Mouse (Mus musculus) CH12.LX (cell line): ENCODE data around the gene Evpl. TPM values are rescaled to one million over a fixed set of nuclear protein-coding genes. Genes with fewer than 3 reads are reported as not detected.

Experiments
- DNase-seq: peaks from one replicate; pipeline ENCODE4 v3.0.0-alpha.2; 2013; ENCODE audit errors: extremely low read depth
- H3K27ac ChIP-seq: 2 replicates; pipeline ENCODE4 v1.5.1; 2012; ENCODE audit warnings: low read depth, mild to moderate bottlenecking, control low read depth, moderate library complexity; ENCODE audit not compliant: insufficient read depth
- H3K27me3 ChIP-seq: replicated peaks from 2 replicates; pipeline ENCODE3; 2012; ENCODE audit warnings: inconsistent platforms
- H3K36me3 ChIP-seq, 2 experiments: replicated peaks in 1 of 2; 2 replicates each; pipeline versions ENCODE3 to v1.6.1; 2012; ENCODE audit warnings: inconsistent platforms in 1 of 2, low read length in 1 of 2, mild to moderate bottlenecking in 1 of 2, mixed read lengths in 1 of 2, moderate library complexity in 1 of 2; ENCODE audit not compliant: control insufficient read depth in 1 of 2, insufficient read depth in 1 of 2
- H3K4me1 ChIP-seq, 2 experiments: 2 replicates each; pipeline ENCODE4 v1.6.1; 2012; ENCODE audit warnings: inconsistent platforms in 1 of 2, moderate library complexity in 1 of 2; ENCODE audit not compliant: insufficient read depth in 2 of 2, control insufficient read depth in 1 of 2
- H3K4me2 ChIP-seq: 2 replicates; pipeline ENCODE4 v1.6.1; 2012; ENCODE audit warnings: low read depth, mild to moderate bottlenecking, control low read depth; ENCODE audit not compliant: poor library complexity, insufficient read depth, severe bottlenecking
- H3K4me3 ChIP-seq, 3 experiments: fragments of 150-350 bp in 1 of 3; sonication (generic) in 1 of 3; replicated peaks in 1 of 3; 2 replicates each; pipeline versions ENCODE3 to v1.5.1; 2011 to 2012; ENCODE audit warnings: low read depth in 2 of 3, low read length in 2 of 3, mild to moderate bottlenecking in 2 of 3, moderate library complexity in 2 of 3, control low read depth in 1 of 3, improper control_type of control experiment in 1 of 3, inconsistent platforms in 1 of 3, mixed read lengths in 1 of 3; ENCODE audit not compliant: poor library complexity in 1 of 3
- H3K79me2 ChIP-seq: replicated peaks from 2 replicates; pipeline ENCODE4 v1.6.1; 2012; ENCODE audit warnings: mild to moderate bottlenecking, moderate library complexity; ENCODE audit not compliant: control insufficient read depth, poor library complexity, insufficient read depth, severe bottlenecking; ENCODE audit errors: extremely low read depth
- H3K9ac ChIP-seq: 2 replicates; pipeline ENCODE4 v1.6.1; 2012; ENCODE audit warnings: low read depth, mild to moderate bottlenecking, control low read depth, moderate library complexity; ENCODE audit not compliant: insufficient read depth
- H3K9me3 ChIP-seq: replicated peaks from 2 replicates; pipeline ENCODE3; 2012; ENCODE audit warnings: low read length, inconsistent platforms, mixed read lengths
- BHLHE40 ChIP-seq: IDR thresholded peaks from 2 replicates; pipeline ENCODE4 v1.6.1; 2011; ENCODE audit warnings: mild to moderate bottlenecking, low read depth, low read length, improper control_type of control experiment
- CHD2 ChIP-seq: IDR thresholded peaks from 2 replicates; pipeline ENCODE4 v1.6.1; 2011; ENCODE audit warnings: low read length, improper control_type of control experiment
- CTCF ChIP-seq, 2 experiments: IDR thresholded peaks in 1 of 2; conservative IDR thresholded peaks in 1 of 2; 2 replicates each; pipeline ENCODE4 v1.5.1; 2011 to 2012; ENCODE audit warnings: low read depth in 2 of 2, low read length in 2 of 2, improper control_type of control experiment in 1 of 2, inconsistent platforms in 1 of 2, mild to moderate bottlenecking in 1 of 2, moderate library complexity in 1 of 2
- EP300 ChIP-seq: IDR thresholded peaks from 2 replicates; pipeline ENCODE4 v1.6.1; 2011; ENCODE audit warnings: low read length, improper control_type of control experiment
- GABPA ChIP-seq: IDR thresholded peaks from 2 replicates; pipeline ENCODE4 v1.6.1; 2012; ENCODE audit warnings: low read depth, low read length, improper control_type of control experiment, inconsistent platforms; ENCODE audit not compliant: insufficient replicate concordance
- JUND ChIP-seq: conservative IDR thresholded peaks from 2 replicates; pipeline ENCODE4 v1.6.1; 2011; ENCODE audit warnings: low read depth, low read length, improper control_type of control experiment
- MAFK ChIP-seq: IDR thresholded peaks from 2 replicates; pipeline ENCODE4 v1.6.1; 2011; ENCODE audit warnings: low read length, improper control_type of control experiment; ENCODE audit not compliant: insufficient replicate concordance
- MAX ChIP-seq: IDR thresholded peaks from 2 replicates; pipeline ENCODE4 v1.6.1; 2011; ENCODE audit warnings: low read length, improper control_type of control experiment
- MEF2A ChIP-seq: IDR thresholded peaks from 2 replicates; pipeline ENCODE4 v1.6.1; 2014; ENCODE audit warnings: low read depth, mild to moderate bottlenecking, inconsistent platforms, low read length, improper control_type of control experiment, borderline replicate concordance
- MXI1 ChIP-seq: IDR thresholded peaks from 2 replicates; pipeline ENCODE4 v1.6.1; 2011; ENCODE audit warnings: mild to moderate bottlenecking, low read depth, low read length, improper control_type of control experiment
- NELFE ChIP-seq: IDR thresholded peaks from 2 replicates; pipeline ENCODE4 v1.6.1; 2011; ENCODE audit warnings: low read depth, low read length, improper control_type of control experiment
- RAD21 ChIP-seq: IDR thresholded peaks from 2 replicates; pipeline ENCODE4 v1.6.1; 2011; ENCODE audit warnings: low read depth, mild to moderate bottlenecking, low read length, improper control_type of control experiment, moderate library complexity
- RCOR1 ChIP-seq: conservative IDR thresholded peaks from 2 replicates; pipeline ENCODE4 v1.6.1; 2012; ENCODE audit warnings: low read depth, mild to moderate bottlenecking, inconsistent platforms, low read length, improper control_type of control experiment
- SIN3A ChIP-seq: IDR thresholded peaks from 2 replicates; pipeline ENCODE4 v1.6.1; 2012; ENCODE audit warnings: low read length, improper control_type of control experiment, inconsistent platforms
- SMC3 ChIP-seq: IDR thresholded peaks from 2 replicates; pipeline ENCODE4 v1.6.1; 2011; ENCODE audit warnings: low read depth, low read length, improper control_type of control experiment
- ZKSCAN1 ChIP-seq: IDR thresholded peaks from 2 replicates; pipeline ENCODE4 v1.6.1; 2012; ENCODE audit warnings: low read depth, inconsistent platforms, low read length, improper control_type of control experiment, borderline replicate concordance
- ZMIZ1 ChIP-seq: IDR thresholded peaks from 2 replicates; pipeline ENCODE4 v1.6.1; 2012; ENCODE audit warnings: low read depth, mild to moderate bottlenecking, inconsistent platforms, low read length, improper control_type of control experiment
- dilution Hi-C: fragments of 300-500 bp; cut with MboI; formaldehyde crosslinking; loops from 2 replicates; pipeline ENCODE4 v1.14.3; 2020; ENCODE audit warnings: low sequenced_read_pairs; ENCODE audit not compliant: extremely low pct_unique_long_range_greater_than_20kb, extremely low pct_ligation_motif_present
- in situ Hi-C: fragments of 300-500 bp; cut with MboI; formaldehyde crosslinking; loops from 3 replicates; pipeline ENCODE4 v1.14.3; 2019; ENCODE audit warnings: low sequenced_read_pairs, low pct_ligation_motif_present, low pct_unique_long_range_greater_than_20kb, mixed read lengths
- polyA plus RNA-seq: library from polyadenylated mRNA; unstranded; fragments of >175 nt; gene quantifications from 2 replicates; pipeline ENCODE4 v1.2.1, GENCODE M21; 2012; ENCODE audit warnings: low read depth; ENCODE audit not compliant: insufficient read length
- total RNA-seq, 2 experiments: library from RNA; depleted of rRNA; stranded (reverse); fragments of 300-350 nt in 1 of 2; fragments of >200 nt in 1 of 2; gene quantifications; 2 replicates each; pipeline ENCODE4 v1.2.3; 2012 to 2014

The Evpl gene
- total and polyA plus RNA-seq, 3 experiments: 0.21 to 0.23 TPM; not detected in 1

DNA sequence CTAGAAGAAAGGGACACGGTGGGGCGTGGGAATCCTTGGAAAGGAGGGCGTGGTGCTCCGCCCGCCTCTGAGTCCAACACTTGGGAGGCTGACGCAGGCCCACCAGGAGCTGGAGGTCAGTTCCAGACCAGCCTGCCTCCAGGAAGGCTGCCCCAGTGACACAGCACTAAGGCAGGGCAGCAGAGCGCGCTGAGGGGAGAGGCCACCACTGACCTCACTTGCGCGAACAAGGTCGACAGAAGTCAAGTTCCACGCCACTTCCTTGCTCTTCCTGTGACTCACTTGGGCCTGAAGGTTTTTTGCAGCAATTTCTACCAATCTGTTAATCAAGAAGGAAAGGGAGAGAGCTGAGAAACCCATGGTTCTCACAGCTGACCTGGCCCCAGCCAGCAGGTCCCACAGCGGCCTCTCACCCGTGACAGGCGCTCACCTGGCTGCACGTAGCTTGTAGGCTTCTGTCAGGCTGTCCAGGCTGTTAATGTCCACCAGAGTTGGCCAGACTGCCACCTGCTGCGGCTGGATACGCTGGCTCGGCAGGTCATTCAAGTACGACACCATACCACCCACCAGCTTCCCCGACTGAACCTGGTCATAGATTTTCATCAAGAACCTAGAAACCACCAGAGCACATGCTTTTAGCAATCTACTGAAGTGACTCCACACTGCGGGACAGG, 63.0 kb downstream of the Evpl start:
- Histone ChIP-seq H3K79me2 (no peaks in the 10 kb centered on the region), H3K27ac (no peak overlapping the region), H3K9ac (no peak overlapping the region), H3K4me2 (no peak overlapping the region), H3K36me3 (peaks cover 58 to 82% of the 10 kb centered on the region in 2 experiments), H3K4me1 (peaks cover 0 to 10% of the 10 kb centered on the region in 2 experiments; a peak in 2 of 4 replicates), H3K9me3 (no peaks in the 10 kb centered on the region), H3K4me3 (no peak overlapping the region), H3K27me3 (no peaks in the 10 kb centered on the region)
- in situ Hi-C loops (no loop called here), dilution Hi-C loops (no loop called here)
- TF ChIP-seq BHLHE40: no peak
- TF ChIP-seq GABPA: no peak
- TF ChIP-seq SIN3A: no peak
- TF ChIP-seq SMC3: no peak
- DNase-seq: no peak

DNA sequence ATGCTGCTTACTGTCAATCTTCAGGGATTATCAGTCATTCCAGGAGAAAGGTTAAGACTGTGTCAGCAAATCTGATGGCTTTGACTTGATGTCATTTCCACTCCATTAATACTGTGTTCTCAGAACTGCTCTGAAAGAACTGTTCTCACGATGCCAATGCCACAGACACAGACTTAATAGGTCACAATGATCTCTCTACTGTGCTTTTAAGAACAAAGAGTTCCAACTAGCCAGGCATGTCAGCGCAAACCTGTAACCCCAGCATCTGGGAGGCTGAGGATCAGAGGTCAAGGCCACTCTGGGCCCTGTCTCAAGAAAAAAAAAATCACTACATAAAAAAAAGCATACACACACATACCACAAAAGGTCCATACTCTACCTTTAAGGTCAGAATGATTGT, 65.9 kb downstream of the Evpl start:
- H3K27me3 ChIP-seq: no peaks in the 10 kb centered on the region
- H3K79me2 ChIP-seq: peaks cover 6% of the 10 kb centered on the region; the same call in 1 of the 2 replicates
- H3K36me3 ChIP-seq: peaks cover 40 to 56% of the 10 kb centered on the region in 2 experiments
- dilution Hi-C loops (no loop called here), in situ Hi-C loops (no loop called here)
- H3K4me2 ChIP-seq: no peak overlapping the region
- no peaks in the 10 kb centered on the region for H3K9me3 ChIP-seq
- H3K9ac ChIP-seq: no peak overlapping the region
- TF ChIP-seq MEF2A: no peak
- TF ChIP-seq MXI1: no peak
- no peak for TF ChIP-seq ZMIZ1
- TF ChIP-seq BHLHE40: no peak
- no peak for TF ChIP-seq RAD21
- no peak for TF ChIP-seq CTCF (conservative IDR thresholded peaks at IDR 0.05 in 1 of 2, IDR thresholded peaks at IDR 0.05 in 1 of 2; ENCODE audit: low read depth in 2 of 2, low read length in 2 of 2)
- TF ChIP-seq EP300: no peak
- no peak for TF ChIP-seq ZKSCAN1
- no peak for TF ChIP-seq SMC3
- TF ChIP-seq CHD2: no peak
- TF ChIP-seq NELFE: no peak
- TF ChIP-seq MAX: no peak
- TF ChIP-seq JUND: no peak
- no peak for TF ChIP-seq MAFK
- TF ChIP-seq RCOR1: no peak
- TF ChIP-seq GABPA: no peak
- TF ChIP-seq, all 38 proteins: peak for 0
- H3K4me3 ChIP-seq: no peak overlapping the region
- no peak overlapping the region for H3K27ac ChIP-seq
- DNase-seq: no peak
- peaks cover 0 to 22% of the 10 kb centered on the region in 2 experiments; a peak in 3 of 4 replicates for H3K4me1 ChIP-seq

Other genes starting within 250 kb of the Evpl start
- gene Galk1, start 225.4 kb downstream of the Evpl start, total RNA-seq (2012; rRNA removed): 340 and 413 TPM in 2 replicates
- gene Galk1, start 225.4 kb downstream of the Evpl start, total RNA-seq (2014; rRNA removed): 228 and 263 TPM in 2 replicates
- 293 and 300 TPM in 2 replicates for gene Galk1, start 225.4 kb downstream of the Evpl start, polyA plus RNA-seq
- gene H3f3b, start 210.1 kb downstream of the Evpl start, total RNA-seq (2012; rRNA removed): 340 and 455 TPM in 2 replicates
- 567 and 573 TPM in 2 replicates for gene H3f3b, start 210.1 kb downstream of the Evpl start, total RNA-seq (2014; rRNA removed)
- 862 and 889 TPM in 2 replicates for gene H3f3b, start 210.1 kb downstream of the Evpl start, polyA plus RNA-seq
- gene Unk, start 207.8 kb downstream of the Evpl start, total RNA-seq (2012; rRNA removed): 22.2 and 24.7 TPM in 2 replicates
- gene Unk, start 207.8 kb downstream of the Evpl start, total RNA-seq (2014; rRNA removed): 18.5 and 20.9 TPM in 2 replicates
- 30.5 and 35.0 TPM in 2 replicates for gene Unk, start 207.8 kb downstream of the Evpl start, polyA plus RNA-seq
- 12.2 and 14.0 TPM in 2 replicates for gene Unc13d, start 160.1 kb downstream of the Evpl start, total RNA-seq (2012; rRNA removed)
- 8.9 and 9.6 TPM in 2 replicates for gene Unc13d, start 160.1 kb downstream of the Evpl start, total RNA-seq (2014; rRNA removed)
- gene Unc13d, start 160.1 kb downstream of the Evpl start, polyA plus RNA-seq: 15.7 and 16.8 TPM in 2 replicates
- gene Wbp2, start 151.1 kb downstream of the Evpl start, total RNA-seq (2012; rRNA removed): 27.1 and 30.7 TPM in 2 replicates
- 14.0 and 15.2 TPM in 2 replicates for gene Wbp2, start 151.1 kb downstream of the Evpl start, total RNA-seq (2014; rRNA removed)
- gene Wbp2, start 151.1 kb downstream of the Evpl start, polyA plus RNA-seq: 70.8 and 97.1 TPM in 2 replicates
- gene Trim47, start 110.9 kb downstream of the Evpl start, total RNA-seq (2012; rRNA removed): 0.21 and 0.38 TPM in 2 replicates
- 0.21 TPM in 1 of 2 replicates, not detected in the other for gene Trim47, start 110.9 kb downstream of the Evpl start, total RNA-seq (2014; rRNA removed)
- 0.50 TPM in 1 of 2 replicates, not detected in the other for gene Trim47, start 110.9 kb downstream of the Evpl start, polyA plus RNA-seq
- gene Trim65, start 106.9 kb downstream of the Evpl start, total RNA-seq (2012; rRNA removed): 2.0 and 2.8 TPM in 2 replicates
- 0.66 and 0.81 TPM in 2 replicates for gene Trim65, start 106.9 kb downstream of the Evpl start, total RNA-seq (2014; rRNA removed)
- gene Trim65, start 106.9 kb downstream of the Evpl start, polyA plus RNA-seq: 1.1 and 1.4 TPM in 2 replicates
- 157 and 159 TPM in 2 replicates for gene Mrpl38, start 99.2 kb downstream of the Evpl start, total RNA-seq (2012; rRNA removed)
- 95.6 and 109 TPM in 2 replicates for gene Mrpl38, start 99.2 kb downstream of the Evpl start, total RNA-seq (2014; rRNA removed)
- gene Mrpl38, start 99.2 kb downstream of the Evpl start, polyA plus RNA-seq: 171 and 188 TPM in 2 replicates
- gene Fbf1, start 69.9 kb downstream of the Evpl start, total RNA-seq (2012; rRNA removed): 44.8 and 45.5 TPM in 2 replicates
- gene Fbf1, start 69.9 kb downstream of the Evpl start, total RNA-seq (2014; rRNA removed): 23.9 and 26.6 TPM in 2 replicates
- gene Fbf1, start 69.9 kb downstream of the Evpl start, polyA plus RNA-seq: 39.0 and 40.7 TPM in 2 replicates
- gene Ten1, start 39.2 kb downstream of the Evpl start, total RNA-seq (2012; rRNA removed): 76.5 and 77.4 TPM in 2 replicates
- 66.7 and 74.4 TPM in 2 replicates for gene Ten1, start 39.2 kb downstream of the Evpl start, total RNA-seq (2014; rRNA removed)
- gene Ten1, start 39.2 kb downstream of the Evpl start, polyA plus RNA-seq: 70.4 and 81.8 TPM in 2 replicates
- gene Acox1, start 39.0 kb downstream of the Evpl start, total RNA-seq (2012; rRNA removed): 19.3 and 21.0 TPM in 2 replicates
- 17.1 and 18.7 TPM in 2 replicates for gene Acox1, start 39.0 kb downstream of the Evpl start, total RNA-seq (2014; rRNA removed)
- 20.3 and 20.4 TPM in 2 replicates for gene Acox1, start 39.0 kb downstream of the Evpl start, polyA plus RNA-seq
- gene Srp68, start 36.1 kb upstream of the Evpl start, total RNA-seq (2012; rRNA removed): 74.7 and 78.1 TPM in 2 replicates
- gene Srp68, start 36.1 kb upstream of the Evpl start, total RNA-seq (2014; rRNA removed): 49.3 and 53.2 TPM in 2 replicates
- 174 and 184 TPM in 2 replicates for gene Srp68, start 36.1 kb upstream of the Evpl start, polyA plus RNA-seq
- 0.38 and 0.85 TPM in 2 replicates for gene Galr2, start 42.9 kb upstream of the Evpl start, total RNA-seq (2012; rRNA removed)
- gene Galr2, start 42.9 kb upstream of the Evpl start, total RNA-seq (2014; rRNA removed): 0.21 TPM in 1 of 2 replicates, not detected in the other
- 1.6 and 1.7 TPM in 2 replicates for gene Galr2, start 42.9 kb upstream of the Evpl start, polyA plus RNA-seq
- 34.0 and 42.1 TPM in 2 replicates for gene Exoc7, start 69.2 kb upstream of the Evpl start, total RNA-seq (2012; rRNA removed)
- gene Exoc7, start 69.2 kb upstream of the Evpl start, total RNA-seq (2014; rRNA removed): 32.2 and 38.8 TPM in 2 replicates
- gene Exoc7, start 69.2 kb upstream of the Evpl start, polyA plus RNA-seq: 51.8 and 57.6 TPM in 2 replicates
- 0.67 and 2.6 TPM in 2 replicates for gene Foxj1, start 97.3 kb upstream of the Evpl start, total RNA-seq (2012; rRNA removed)
- 2.0 and 3.0 TPM in 2 replicates for gene Foxj1, start 97.3 kb upstream of the Evpl start, total RNA-seq (2014; rRNA removed)
- 0.12 and 0.26 TPM in 2 replicates for gene Foxj1, start 97.3 kb upstream of the Evpl start, polyA plus RNA-seq
- 17.2 and 39.3 TPM in 2 replicates for gene Rnf157, start 175.0 kb upstream of the Evpl start, total RNA-seq (2012; rRNA removed)
- gene Rnf157, start 175.0 kb upstream of the Evpl start, total RNA-seq (2014; rRNA removed): 7.2 and 8.7 TPM in 2 replicates
- gene Rnf157, start 175.0 kb upstream of the Evpl start, polyA plus RNA-seq: 8.7 and 10.9 TPM in 2 replicates
- gene Ubald2, start 196.0 kb upstream of the Evpl start, total RNA-seq (2012; rRNA removed): 321 and 436 TPM in 2 replicates
- gene Ubald2, start 196.0 kb upstream of the Evpl start, total RNA-seq (2014; rRNA removed): 291 and 336 TPM in 2 replicates
- 222 and 228 TPM in 2 replicates for gene Ubald2, start 196.0 kb upstream of the Evpl start, polyA plus RNA-seq
- gene Qrich2, start 228.2 kb upstream of the Evpl start, total RNA-seq (2012; rRNA removed): 0.13 and 0.38 TPM in 2 replicates
- 0.23 and 0.32 TPM in 2 replicates for gene Qrich2, start 228.2 kb upstream of the Evpl start, total RNA-seq (2014; rRNA removed)
- 0.29 and 0.37 TPM in 2 replicates for gene Qrich2, start 228.2 kb upstream of the Evpl start, polyA plus RNA-seq